Mouse (Mus musculus) left cerebral cortex, postnatal 36 days (tissue): ENCODE data around the gene Eral1. TPM values are rescaled to one million over a fixed set of nuclear protein-coding genes. Genes with fewer than 3 reads are reported as not detected.
A peak's percentile ranks its signal among the peaks of the same experiment; 100 is the strongest.

Source experiments
- DNase-seq, 2 experiments: peaks; one replicate each; pipeline ENCODE4 v3.0.0; 2021 to 2022; ENCODE audit warnings: low spot score in 2 of 2, mixed read lengths in 1 of 2
- intact Hi-C: fragments of 180-260 bp; cut with DNase I; formaldehyde crosslinking; loops from one replicate; pipeline ENCODE4 v1.15.1; 2025
- total RNA-seq, 2 experiments: library from RNA; stranded (reverse); gene quantifications; 2 replicates each; pipeline ENCODE4 v1.2.3; 2021

Eral1 gene
- total RNA-seq, result 10 to 100 TPM; 18.9 to 19.1 TPM

DNA sequence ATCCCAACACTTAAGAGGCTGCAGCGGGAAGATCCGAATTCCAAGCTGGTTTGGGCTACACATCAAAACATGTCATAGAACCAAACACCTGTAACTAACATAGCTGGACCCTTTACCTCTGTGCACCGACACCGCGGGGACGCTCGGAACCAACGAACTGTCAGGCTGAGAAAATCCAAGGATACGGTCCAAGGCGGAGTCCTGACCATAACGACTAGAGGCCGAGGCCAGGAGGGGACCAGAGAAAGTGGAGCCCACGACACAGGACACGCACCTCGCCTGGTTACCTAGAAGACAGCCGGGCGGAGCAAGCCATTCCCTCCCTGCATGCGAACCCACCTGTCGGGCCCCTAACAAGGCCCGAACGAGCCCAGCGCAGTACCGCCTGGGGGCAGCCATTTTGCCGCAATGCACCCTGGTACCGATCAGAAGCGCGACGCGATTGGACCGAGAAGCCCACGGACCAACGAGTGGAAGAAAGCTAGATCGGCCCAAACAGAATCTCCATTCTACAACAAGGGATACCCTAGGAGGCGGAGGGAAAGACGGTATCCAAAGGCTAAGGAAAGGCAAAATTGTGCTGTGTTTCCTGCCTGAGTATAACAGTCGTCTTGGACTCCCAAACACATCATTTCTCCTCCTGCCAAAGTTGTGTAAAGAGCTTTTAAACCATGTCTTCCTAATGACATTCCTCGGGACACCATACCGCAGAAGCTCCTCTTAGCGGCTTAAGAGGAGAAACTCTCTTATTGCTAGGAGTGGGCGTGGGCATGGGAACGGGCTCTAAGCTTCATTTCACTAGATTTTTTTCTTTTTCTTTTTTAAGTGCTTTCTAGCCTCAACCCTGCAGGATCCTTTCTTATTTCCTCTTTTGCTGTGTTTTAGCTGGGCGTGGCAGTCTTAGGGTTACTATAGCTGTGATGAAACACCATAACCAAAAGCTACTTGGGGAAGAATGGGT, at the start of gene Eral1:
TSS of gene Eral1 (minus strand) at position 423 of the 961 bp plus-strand sequence.
- peak; percentile 84 to 89 for DNase-seq
- intact Hi-C loops, result loop anchor here (1.0 kb wide), 1 partner anchor 14 kb away; the partner anchor contains the start of gene Fam222b

DNA sequence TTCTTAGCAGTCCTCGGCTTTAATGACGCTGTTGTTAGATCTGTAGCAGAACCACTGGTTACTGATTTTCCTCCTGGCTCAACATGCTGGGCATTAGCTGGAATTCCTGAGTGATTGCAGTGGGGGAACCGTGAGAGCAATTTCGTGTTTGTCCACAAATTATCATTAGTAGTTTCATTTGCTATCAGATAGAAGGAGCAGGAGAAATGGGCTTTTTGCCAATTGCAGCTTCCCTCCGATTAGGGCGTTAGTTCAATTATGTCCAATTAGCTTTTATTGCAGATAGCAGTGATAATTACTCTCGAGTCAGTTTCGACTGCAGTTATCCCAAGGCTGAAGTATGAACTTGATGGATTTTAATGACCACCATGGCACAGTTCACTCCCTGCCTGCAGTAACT, 49.3 kb upstream of the Eral1 start:
- DNase-seq, result no peak
- intact Hi-C loops, result no loop called here

DNA sequence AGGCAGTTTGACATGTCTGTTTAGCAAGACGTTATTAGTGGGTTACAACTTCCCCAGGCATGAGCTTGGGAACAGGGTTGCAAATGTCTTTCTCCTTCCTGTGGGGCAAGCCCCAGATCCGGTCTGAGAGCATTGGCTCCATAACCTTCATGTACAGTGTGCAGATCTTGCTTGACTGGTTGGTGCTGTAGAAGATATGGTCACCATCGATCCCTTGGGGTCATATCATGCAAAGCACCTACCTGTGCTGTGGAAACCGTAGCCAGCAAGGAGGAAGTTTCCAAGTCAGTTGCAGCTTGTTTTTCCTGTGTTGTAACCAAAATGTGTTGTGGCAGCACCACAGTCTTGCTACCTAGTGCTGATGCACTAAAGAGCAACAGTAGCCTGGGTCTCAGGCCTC, 46.6 kb upstream of the Eral1 start:
- intact Hi-C loops, result no loop called here
- no peak for DNase-seq

DNA sequence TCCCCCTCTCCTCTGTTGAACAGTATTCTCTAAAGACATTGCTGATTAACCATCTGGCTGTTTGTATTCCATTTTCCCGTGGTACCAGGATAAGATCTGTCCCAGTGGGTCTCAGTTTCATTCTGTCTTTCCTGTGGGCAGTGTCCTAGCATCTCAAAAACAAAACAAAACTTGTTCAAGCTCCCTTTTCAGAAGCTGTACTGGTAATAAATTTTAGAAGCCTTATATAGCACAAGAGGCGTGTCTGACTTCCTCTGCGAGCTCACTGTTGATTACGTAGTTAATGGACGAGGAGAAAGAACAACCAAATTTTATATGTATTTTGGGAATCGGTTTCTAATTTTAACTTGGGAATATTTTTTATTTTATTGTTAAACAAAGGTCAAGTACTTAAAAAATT, 45.5 kb upstream of the Eral1 start:
- intact Hi-C loops, result no loop called here
- no peak for DNase-seq

DNA sequence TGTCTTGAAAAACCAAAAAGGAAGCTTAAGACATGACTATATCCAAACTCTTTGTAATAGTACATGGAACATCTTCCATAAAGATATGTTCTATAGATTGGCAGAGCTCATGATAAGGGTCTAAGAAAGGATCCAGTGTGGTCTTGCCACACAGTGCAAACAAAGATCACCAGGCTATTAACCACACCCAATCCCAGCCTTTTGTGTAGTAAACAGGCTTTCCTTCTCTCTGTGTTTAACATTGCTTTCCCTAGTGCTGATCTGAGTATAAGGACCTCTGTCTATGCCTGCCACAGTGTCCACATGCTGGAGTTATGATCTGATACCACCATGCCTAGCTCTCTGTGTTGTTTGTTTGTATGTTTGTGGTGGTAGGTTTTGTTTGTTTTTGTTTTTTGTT, 43.6 kb upstream of the Eral1 start:
- intact Hi-C loops, result no loop called here
- no peak for DNase-seq

DNA sequence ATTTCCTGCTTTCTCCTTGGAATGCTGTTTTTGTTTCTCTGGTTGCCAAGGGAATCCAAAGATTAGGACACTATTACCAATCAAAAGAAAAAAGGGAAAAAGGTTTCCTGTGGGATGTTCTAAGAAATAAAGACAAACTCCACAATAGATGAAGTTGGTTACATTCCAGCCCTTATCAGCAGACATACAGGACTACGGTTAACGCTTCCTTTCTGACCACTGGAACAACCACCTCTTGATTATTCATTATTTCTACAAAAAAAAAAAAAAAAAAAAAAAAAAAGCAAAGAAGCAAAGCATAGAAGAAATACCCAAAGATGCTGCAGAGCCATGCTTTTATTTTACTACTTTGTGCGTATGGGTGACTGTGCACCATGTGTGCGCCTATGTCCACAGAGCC, 42.6 kb upstream of the Eral1 start:
- intact Hi-C loops, result no loop called here
- no peak for DNase-seq

DNA sequence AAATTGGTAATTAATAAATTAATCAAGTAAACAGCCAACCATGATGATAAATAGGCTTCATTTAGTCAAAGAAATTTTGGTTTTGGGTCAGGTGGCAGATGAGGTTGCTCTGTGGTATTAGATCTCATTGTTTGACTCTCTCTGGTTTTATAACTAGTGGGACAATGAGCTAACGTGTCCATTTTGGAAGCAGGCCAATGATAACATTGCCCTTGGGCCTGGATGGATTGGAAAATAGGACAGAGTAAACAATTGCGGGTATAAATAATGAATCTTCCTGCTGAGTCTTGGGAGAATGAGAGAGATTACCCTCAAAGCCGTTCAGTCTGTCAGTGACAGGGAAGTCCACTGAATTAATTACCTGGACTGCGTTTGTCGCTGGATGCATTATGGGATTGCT, 41.0 kb upstream of the Eral1 start:
- DNase-seq, result no peak
- intact Hi-C loops, result no loop called here

DNA sequence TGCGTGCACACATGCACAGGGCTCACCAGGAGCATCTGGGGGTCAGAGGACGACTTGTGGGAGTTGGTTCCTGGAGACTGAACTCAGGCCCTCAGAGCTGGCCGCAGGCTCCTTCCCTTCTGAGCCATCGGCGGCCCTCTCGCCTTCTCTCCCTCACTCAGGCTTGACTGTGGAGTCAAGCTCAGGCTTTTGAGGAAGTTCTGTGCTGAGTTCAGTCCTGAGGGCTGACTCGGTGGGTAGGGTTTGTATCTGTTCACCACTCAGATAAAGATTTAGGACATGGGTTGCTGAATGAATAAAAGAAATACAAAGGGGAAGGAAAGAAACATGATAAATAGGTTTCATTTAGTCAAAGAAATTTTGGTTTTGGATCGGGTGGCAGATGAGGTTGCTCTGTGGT, 39.7 kb upstream of the Eral1 start:
- no peak for DNase-seq
- intact Hi-C loops, result no loop called here

DNA sequence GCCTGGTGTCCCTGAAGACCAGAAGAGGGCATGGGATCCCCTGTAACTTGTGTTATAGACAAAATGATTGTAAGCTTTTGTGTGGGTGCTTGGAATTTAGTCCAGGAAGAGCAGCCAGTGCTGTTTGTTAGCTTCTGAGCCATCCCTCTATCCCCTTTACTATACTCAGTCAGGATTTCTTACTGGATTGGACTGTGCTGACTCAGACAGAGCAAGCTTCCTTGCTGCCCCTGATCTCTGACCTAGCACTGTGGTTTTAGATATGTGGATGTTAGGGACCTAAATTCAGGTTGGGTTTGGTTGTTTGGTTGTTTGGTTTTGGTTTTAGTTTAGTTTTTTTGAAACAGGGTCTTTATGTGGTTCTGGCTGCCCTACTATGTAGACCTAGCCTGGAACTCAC, 38.3 kb upstream of the Eral1 start:
- no peak for DNase-seq
- intact Hi-C loops, result no loop called here

DNA sequence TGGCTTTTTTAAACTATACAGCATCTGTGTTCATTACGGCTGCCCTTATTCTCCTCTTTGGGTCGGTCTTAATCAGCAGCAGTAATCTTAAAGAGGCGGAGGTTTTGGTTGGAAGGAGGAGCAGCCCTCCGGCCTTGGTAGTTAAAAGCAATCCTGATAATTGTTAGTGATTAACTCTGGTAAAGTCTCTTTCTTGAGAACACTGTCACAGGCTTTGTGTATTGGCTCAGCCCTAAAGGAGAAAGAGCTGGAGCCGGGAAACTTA, 35.9 kb upstream of the Eral1 start:
- DNase-seq, result no peak
- intact Hi-C loops, result no loop called here

DNA sequence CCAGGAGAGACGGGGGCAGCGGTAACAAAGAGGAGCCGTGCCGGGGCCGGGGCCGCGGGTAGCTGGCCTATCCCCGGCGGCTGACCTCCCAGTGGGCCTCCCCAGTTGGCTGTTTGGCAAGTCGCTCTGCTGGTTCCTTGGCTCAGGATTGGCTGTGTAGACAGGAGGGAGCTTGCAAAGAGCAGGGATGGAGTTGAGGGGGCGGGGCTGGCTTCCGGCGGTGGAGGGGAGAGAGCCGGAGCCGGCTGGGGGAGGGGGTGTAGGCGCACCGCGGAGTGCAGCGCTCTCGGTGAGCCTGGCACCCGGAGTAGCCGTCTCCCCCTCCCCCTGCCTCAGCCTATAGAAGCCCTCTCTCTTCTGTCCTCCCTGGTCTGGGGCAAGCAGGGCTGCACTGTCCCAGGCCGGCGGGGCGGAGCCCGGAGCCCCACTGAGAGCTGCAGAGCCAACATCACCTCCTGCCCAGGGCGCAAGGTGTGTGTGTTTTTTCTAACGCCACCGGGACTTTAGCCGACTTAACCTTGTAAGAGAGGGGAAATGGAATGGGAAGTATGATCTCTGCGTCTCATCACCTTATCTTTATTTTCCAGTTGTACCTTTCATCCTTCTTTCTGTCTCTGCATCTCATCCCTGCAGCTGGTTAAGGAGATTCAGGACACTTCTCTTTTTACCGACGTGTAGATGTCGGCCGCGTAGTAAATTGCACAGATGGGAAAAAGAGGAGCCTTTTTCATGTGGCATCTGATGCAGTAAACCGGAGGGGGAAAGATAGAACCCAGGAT, 35.4 kb upstream of the Eral1 start:
- intact Hi-C loops, result no loop called here
- peak; percentile 91 to 93 for DNase-seq

DNA sequence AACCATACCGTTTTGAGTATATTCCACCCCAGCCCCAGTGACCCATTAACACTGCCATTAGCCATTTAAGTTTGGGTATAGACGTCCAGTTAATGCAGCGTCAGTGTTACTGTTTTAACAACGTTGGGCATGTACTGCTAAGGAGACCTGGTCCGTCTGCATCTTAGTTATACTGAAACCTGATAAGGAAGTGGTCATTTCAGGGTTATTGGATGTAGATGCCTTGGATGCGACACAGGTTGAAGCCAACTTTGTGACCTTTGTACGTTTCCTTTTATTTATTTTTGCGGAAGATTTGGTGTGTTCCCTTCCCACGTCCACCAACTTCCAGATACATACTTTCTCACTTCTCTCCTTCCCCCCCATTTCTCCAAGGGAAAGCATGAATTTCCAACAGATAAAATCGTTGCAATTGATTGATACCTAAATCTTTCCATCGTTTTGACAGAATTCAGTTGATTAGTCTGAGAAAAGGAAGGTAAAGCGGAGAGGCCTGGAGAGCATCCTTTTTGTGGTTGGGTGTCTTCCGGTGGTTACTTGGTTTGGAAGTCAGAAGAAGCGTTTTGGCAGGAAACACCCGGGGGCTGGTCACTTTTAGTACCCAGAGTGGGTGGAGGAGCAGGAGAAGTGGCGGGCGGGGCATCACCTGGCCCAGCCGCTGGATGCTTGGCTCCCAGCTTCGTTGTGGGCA, 34.6 kb upstream of the Eral1 start:
- intact Hi-C loops, result no loop called here
- DNase-seq, result no peak

DNA sequence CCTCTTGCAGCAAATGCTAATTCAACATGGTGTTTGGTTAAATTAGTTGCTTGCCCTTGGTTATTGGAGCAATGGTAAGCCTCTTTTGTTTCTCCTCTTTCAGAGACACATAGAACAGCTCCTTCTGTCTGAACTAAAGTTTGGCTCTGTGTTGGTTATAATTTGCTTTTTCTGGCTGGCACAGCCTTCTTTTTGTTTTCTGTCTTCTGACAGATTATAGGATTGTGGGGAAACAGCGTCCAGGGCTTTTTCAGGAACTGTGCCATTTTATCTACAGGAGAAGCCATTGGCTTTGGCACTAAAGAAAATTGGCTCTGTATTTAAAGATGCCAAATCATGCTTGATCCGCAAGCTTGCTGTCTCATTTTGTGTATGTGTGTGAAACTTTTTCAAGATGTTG, 33.4 kb upstream of the Eral1 start:
- intact Hi-C loops, result no loop called here

DNA sequence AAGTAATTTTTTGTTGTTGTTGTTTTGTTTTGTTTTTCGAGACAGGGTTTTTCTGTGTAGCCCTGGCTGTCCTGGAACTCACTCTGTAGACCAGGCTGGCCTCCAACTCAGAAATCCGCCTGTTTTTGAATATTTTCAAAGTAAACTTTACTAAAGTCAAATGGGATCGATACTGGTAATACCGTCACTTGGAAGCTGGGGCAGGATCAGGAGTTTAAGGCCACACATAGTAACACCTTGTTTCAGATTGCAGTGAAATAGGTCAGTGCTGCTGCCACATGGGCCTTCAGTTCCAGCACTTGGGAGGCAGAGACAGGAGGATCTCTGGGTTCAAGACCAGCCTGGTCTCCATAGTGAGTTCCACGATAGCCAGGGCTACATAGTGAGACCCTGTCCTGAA, 24.3 kb upstream of the Eral1 start:
- DNase-seq, result no peak
- intact Hi-C loops, result no loop called here

More for the DNA sequence above, 33.4 kb upstream of the Eral1 start:
- no peak for DNase-seq

DNA sequence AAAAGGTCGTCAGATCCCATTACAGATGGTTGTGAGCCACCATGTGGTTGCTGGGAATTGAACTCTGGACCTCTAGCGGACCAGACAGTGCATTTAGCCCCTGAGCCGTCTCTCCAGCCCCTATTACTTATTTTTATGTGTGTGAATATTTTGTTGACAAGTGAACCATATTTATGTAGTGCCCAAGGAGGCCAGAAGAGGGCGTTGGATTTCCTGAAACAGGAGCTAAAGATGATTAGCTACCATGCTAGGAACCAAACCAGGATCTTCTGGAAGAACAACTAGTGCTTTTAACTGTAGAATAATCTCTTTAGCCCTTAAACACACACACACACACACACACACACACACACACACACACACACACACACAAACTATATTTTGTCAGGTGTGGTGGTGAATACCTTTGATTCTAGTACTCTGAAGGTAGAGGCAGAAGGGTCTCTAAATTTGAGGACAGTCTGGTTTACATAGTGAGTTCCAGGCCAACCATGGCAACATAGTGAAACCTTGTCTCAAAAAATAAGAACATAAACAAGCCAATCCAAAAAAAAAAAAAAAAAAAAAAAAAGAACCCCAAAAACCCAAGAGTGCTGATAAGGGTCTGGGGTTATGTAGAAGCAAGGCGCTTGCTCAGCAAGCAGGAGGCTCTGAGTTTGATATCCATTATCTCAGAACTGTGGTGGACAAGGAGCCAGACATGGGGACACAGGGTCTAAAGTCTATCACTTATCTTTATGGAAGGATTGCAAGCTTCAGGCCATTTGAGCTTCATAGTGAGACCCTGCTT, 23.0 kb upstream of the Eral1 start:
- DNase-seq, result no peak
- intact Hi-C loops, result no loop called here

DNA sequence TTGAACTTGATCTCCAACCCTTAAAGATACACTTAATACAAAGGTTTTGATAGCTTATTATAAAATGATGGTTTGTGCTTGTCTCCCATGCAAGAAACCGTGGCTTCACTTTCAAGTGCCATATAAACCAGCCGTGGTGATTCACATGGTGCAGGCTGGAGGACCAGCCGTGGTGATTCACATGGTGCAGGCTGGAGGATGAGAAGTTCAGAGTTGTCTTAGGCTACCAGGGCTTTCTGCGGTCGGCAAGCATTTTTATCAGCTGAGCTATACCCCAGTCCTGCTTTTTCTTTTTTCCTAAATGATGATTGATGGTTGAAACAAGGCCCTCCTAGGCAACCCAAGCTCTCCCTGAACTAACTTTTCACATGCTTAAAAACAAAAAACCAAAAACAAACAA, 22.0 kb upstream of the Eral1 start:
- intact Hi-C loops, result no loop called here
- DNase-seq, result no peak

DNA sequence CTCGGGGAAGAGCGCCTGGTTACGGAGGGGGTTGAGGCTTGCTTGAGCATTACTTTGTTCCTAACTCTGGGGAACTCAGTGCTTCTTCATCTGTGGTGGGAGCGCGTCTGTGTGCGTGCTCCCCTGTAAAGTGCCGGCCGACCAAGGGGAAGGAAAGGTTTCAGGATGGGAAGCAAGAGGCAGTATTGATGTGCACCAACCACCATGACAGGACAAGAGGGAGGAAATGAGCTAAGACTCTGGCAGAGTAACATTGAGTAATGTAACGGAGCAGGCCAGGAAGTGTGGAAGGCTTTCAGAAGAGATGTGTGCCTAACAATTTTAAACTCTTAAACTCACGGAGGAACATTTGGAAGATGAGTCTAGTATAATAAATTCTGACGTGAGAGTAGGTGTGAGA, 20.6 kb upstream of the Eral1 start:
- intact Hi-C loops, result no loop called here
- DNase-seq, result no peak

DNA sequence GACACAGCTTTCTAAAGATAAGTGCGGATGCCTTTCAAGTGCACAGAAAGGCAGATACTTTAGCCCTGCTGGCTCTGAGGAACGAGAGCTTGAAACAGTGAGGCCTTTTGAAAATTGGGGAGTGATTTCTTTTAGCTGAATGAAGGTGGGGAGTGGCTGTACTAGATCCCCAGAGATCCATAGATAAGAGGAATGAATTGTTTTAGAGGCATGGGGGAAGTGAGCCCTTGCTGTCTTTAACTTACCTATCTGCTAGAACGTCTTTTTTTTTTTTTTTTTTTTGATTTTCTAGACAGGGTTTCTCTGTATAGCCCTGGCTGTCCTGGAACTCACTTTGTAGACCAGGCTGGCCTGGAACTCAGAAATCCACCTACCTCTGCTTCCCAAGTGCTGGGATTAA, 16.9 kb upstream of the Eral1 start:
- intact Hi-C loops, result loop anchor here (5.0 kb wide), 1 partner anchor 55 kb away; no protein-coding TSS in a partner anchor
- no peak for DNase-seq

DNA sequence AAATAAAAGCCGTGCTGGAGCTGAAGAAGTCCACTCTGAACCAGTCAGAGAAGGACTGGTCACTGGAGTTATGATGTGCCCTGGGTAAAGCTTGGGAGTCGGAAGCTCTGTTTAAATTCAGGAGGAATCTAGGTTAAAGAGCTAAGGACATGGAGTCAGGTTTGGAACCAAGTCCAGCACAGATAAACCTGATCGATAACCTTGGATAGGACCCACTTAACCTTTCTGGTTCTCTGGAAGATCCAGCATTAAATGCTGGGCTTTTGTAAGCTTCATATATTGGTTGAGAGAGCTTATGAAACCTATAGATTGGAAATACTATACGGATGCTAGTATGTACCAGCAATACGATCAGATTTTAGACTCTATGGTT, 14.9 kb upstream of the Eral1 start:
- DNase-seq, result no peak
- intact Hi-C loops, result loop anchor here (5.0 kb wide), 1 partner anchor 57 kb away; no protein-coding TSS in a partner anchor
